Mouse (Mus musculus) spleen, adult 12 weeks (tissue): Measurements from ENCODE around the gene Klhl30.

ENCODE experiments used
- DNase-seq: peaks from one replicate; pipeline ENCODE4 v3.0.0; 2022; ENCODE audit warnings: low spot score

Gene Klhl30

DNA sequence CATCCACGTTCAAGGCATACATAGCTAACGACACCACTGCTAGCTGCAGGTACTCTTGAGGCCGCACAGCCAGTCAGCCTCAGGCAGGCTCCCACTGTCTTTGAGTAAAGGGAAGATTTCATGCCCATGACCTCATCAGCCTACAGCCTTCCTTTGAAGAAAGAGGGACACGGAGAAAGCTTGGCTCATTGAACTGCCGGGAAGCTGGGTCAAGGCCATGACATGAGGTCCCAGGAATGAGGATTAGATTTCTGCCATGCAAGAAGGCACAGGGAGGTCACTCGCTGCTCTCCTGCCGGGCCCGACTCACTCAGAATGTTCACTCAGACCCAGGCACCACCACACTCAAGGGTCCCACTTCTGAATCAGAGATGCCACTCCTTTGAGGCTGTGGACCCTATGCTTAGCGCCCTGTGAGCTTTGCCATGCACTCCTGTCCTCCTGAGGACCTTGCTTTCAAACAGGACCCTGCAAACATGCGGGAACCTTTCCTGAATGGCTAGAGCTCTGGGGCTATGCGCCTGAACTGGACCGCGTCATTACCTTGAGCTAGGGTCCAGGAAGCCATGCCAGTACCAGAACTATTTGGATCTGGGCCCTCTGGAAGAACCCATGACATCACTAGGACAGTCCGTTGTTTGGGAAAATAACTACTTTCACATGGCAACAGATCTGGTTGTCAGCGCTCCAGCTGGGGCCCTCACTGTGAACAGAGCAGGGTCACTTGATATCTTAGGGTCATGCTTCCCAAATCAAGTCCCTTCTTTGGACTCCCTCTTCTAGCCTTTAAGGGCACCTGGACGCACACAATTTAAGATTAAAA lies 14.2 kb downstream of the Klhl30 start:
- DNase-seq: no peak

DNA sequence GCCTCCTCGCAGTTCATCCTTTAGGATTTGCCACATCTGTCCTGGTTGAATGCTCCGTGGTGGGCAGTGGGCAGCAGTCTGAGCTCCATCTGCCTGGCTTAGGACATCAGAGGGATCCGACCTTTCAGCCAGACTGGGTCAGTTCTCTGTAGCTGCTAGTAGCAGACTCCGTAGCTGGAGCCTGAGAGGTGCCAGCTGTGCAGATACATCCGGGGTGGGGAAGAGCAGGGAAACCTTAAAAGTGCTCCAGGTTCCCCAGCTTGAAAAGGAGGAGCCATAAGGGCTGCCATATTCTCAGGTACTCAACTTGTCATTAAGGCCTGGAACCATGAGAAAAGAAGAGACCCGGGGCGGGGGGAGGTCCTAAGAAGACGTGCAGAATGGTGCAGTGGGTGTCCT lies 15.0 kb downstream of the Klhl30 start:
- no peak for DNase-seq

DNA sequence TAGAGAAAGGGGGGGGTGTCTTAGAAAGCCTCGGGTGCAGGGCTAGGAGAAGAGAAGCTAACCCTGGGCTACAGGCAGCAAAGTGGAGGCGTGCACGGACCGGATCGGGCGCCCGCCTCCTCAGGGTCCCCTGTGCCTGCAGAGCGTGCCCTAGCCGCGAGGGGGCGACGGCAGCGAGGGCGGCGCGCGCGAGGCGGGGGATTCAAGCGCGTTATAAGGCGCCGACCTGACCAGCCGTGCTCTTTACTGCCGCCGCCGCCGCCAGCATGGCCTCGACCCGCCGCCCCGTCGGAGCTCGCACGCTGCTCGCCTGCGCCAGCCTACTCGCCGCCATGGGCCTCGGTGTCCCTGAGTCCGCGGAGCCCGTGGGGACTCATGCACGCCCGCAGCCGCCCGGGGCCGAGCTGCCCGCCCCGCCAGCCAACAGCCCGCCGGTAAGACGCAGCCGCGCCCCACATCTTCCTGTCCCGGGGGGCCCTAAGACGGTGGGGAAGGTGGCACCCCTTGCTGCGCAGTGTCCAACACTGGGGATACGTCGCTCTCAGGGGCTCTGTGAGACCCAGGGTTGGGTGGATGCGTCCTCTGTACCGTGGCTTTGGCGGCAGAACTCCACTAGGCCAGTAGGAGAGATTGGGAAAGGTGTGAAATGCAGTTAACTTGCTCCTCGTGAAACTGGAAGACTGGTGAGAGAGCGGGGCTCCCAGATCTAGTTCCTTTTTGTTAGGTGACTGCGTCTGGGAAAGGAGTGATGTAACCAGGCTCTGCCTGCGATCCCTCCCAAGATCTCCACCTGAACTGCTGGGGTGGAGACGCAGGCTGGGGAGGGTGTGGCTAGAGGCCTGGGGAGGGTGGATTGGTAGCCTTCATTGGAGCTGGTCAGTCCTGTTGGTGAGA lies 15.6 kb downstream of the Klhl30 start, which contains the start of gene Erfe:
Gene Erfe (plus strand): TSS at position 216 of the 894 bp plus-strand sequence.
- peak; percentile 78 for DNase-seq

DNA sequence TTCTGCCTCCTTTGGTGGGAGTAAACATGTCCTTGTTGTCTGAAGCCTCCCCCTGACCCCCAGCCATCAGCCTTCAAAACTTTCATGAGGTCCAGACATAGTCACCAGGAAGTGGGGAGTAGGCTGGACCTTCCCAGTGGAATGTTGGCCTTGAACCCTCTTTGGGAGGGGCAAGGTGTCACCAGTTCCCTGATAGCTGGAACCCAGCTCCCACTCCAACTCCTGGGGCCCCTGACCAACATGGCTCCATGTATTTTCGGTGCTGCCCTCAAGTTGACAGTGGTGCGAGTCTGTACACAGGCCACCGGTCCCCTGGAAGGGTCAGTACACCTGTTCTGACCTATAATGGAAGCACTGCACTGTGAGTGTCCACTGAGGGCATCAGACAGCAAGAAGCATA lies 16.5 kb downstream of the Klhl30 start:
- DNase-seq: no peak

DNA sequence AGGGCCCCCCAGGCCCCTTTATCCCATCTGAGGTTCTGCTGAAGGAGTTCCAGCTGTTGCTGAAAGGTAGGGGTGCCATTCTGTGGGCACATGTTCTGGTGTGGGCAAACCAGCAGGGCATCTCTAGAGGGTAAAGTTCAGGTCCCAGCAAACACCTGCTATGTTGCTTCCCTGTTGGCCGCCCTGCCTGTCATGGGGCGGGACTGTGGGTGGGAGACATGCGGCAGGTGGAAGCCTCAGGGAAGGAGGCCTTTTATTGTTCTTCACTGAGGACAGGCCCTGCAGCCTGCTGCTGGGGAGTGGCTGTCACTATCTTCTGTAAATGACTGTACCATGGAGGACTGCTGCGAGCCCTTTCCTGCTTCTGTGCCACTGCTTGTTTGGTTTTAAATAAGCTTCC lies 18.6 kb downstream of the Klhl30 start:
- no peak for DNase-seq

DNA sequence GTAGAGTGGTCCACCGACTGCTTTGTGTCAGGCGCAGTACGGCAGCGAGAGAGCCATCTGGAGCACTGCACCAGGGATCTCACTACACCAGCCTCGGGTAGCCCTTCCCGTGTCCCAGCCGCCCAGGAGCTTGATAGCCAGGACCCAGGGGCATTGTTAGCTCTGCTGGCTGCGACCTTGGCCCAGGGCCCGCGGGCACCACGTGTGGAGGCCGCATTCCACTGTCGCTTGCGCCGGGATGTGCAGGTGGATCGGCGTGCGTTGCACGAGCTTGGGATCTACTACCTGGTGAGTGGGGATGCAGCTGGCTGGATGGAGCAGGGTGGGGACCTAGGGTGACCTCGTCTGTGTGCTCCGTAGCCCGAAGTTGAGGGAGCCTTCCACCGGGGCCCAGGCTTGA lies 19.2 kb downstream of the Klhl30 start:
- DNase-seq: no peak

DNA sequence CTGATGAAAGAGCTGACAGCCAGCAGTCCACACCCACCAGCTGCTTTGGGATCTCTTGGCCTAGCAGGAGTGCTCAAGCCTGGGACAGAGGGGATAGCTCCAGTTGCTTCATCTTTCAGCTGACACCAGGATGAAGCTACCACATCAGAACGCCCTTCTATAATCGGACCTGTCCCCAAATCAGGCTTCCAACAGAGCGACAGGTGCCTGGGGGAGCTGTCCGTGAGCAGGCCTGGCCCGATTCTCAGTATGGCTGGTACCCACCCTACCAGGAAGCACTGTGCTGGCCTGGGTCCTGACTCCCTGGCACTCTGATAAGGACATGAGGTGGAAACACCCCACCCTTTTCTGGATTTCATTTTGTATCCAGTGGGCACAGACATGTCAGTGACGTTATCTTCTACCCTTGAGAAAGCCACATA lies 22.6 kb downstream of the Klhl30 start:
- peak; percentile 43 for DNase-seq

DNA sequence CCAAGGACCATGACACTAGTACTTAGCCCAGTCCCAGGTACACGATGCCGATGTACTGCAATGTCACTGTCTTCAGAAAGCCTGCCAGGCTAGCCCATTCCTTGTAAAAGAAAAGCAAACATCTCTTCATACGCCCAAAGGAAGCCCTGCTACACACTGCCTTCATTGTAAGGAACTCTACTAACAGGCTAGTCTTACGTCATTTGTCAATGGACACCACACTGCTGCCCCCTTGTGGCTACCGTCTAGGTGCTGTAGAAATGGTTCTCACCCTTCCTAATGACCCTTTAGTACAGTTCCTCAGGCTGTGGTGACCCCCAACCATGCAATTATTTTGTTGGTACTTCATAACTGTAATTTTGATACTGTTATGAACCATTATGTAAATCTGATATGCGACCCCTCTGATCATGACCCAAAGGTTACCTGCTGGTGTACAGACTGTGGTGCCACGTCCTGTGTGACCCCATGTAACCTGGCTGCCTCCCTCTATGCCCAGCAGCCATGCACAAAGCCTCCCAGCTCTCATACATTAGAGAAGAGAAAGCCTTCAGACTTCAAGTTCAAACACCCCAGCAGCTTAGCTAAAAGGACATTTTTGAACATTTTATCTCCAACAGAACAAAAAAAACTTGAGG lies 29.8 kb downstream of the Klhl30 start:
- peak; percentile 69 for DNase-seq

DNA sequence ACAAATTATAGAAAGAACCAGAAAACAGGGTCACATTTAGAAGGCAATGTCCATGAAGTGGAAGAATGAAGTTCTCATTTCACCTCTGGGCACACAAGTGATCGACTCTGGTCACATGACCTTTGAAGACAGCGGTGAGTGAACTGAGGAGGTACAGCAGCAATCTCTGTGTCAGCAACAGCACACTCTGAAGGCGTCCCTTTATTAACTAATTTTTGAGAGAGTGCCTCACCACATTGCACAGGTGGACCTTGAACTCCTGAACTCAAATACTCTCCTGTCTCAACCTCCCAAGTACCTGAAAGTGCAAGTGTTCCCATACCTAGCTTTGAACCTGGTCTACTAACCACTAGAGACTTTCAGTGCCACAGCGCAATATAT lies 30.3 kb downstream of the Klhl30 start:
- no peak for DNase-seq

DNA sequence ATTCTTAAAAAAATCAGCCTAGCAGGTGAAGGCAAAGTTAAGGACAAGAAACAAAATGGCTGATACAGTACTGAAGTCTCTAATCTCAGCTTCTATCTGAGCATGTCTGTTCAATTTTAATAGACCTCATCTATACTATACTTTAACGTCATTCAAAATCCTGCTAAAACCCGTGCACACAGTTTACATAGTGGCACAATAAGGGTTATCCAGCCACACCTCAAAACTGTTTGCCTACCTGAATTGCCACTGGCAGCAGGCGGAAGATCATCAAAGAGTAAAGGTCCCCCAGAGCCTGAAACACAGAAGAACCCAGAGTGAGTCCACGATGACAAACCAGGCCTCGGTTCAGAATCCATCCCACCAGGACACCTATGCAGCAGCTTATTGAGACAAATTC lies 39.6 kb downstream of the Klhl30 start:
- no peak for DNase-seq

DNA sequence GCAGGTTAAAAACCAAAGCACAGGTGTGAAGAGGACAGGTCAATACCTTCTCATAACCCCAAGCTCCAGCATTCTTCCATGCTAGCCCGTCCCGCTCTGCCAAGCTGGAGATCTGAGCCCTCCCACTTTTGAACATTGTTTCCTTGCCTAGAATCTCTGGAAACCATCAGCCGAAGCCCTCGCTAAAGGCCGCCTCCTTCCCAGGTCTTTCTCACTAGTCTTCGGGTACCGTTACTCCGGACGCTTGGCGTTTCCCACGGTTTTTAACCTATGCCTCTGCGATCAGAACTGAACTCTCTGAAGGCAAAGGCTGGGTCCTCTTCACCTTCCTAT lies 47.1 kb downstream of the Klhl30 start:
- DNase-seq: no peak

DNA sequence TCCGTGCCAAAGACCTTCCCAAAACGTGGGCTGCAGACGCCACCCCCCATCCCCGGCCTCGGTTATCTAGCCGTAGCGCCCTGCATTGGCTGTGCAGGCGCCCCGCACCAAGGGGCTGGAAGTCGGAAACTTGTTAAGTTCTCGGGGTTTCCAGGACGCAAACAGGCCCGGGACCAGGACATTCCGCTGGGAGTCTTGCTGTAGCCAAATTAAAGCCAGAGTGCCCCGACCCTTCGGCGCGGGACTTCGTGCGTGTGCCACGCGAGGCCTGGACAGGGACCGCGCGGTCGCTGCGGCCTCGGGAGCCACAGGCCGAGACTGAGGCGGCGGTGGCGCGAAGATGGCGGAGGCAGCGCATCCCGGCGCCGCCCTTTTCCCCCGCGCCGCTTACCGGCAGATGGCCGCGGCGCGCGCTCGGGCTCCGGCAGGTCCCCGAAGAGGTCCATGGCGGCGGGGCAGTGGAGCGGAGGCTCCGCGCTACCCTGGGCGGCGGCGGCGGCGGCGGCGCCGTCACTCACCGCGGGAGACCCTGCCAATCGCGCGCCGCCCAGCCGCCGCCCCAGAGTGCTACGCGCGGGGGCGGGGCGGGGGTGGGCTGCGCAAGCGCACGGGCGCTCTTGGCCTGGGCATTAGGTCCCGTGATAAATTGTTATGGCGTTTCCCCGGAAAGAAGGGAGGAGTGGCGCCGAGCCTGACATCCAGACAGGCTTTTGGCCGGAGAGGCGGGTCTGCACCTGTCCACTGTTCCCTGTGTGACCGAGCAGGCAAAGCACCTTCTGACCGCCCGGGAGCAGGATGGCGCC lies 47.6 kb downstream of the Klhl30 start, which contains the start of gene Ilkap:
Gene Ilkap (minus strand): TSS at position 556 of the 803 bp plus-strand sequence.
- peak; percentile 79 for DNase-seq

DNA sequence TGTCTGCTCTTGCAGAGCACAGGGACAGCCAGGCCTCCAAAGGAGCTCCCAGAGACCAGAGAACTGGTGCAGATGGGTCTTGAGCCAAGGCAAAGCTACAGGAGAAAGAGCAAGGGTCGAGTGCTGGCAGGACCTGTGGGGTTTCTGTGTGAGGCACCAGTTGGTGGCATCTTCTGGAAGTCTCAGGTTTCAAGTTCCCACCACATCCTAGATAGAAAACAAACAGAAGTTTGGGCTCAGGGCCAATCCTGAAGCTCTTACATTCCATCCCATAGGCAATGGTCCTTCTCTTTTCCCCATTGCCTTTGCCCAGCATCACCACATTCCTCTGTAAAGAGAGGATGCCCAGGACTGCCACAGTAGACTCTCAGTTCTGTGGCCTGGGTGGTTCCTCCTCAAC lies 54.2 kb downstream of the Klhl30 start:
- no peak for DNase-seq

DNA sequence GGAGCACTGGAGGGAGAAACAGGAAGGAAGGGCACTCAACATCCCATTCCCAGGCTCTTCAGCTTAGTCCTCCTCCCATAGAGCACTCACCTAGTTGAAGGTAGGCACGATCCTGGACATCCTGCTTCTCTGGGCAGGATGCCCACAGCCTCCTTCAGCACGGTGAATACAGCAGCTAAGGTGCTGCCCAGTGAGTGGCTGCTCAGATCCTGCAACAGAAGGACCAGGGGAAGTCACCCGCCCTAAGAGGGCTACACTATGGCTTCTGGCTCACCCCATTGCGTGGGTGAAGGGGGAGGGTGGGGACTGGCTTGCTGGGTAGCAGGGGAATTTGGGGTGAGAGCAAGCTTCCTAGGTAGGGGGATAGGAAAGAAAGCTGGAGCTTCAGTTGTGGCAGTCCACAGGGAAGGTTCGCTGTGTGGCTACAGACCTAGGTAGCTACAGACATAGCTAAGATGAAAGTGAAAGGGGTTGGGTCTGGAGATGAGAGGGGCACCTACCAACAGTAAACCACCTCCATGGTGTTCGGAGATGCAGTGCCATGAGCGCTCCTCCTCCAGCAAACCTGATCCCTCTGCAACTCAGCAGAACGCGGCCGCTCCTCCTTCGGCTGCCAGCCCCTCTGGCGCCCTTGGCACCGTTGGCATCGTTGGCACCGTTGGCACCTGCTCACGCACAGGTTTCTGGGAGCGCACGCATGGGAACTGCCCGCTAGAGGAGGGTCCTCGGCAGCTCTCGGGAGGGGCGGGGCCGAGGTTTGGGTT lies 54.8 kb downstream of the Klhl30 start:
- DNase-seq: no peak

DNA sequence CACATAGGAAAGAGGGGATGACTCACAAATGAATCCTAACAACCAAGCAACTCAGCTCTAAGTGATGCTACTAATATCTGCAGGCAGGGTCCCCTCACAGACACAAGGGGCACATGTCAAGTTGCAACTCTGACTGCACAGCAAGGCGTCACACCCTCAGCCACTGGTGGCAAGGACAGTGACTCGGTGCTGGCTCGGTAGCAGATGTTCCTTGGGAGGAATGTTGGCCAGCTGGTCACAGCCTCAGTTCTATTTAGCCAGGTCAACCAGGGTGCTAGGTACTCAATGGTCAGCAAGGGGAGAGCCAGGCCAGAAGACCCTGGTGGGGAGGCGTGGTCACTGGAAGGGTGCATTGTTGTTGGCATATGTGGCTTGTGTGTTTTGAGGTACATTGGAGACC lies 57.0 kb downstream of the Klhl30 start:
- no peak for DNase-seq

DNA sequence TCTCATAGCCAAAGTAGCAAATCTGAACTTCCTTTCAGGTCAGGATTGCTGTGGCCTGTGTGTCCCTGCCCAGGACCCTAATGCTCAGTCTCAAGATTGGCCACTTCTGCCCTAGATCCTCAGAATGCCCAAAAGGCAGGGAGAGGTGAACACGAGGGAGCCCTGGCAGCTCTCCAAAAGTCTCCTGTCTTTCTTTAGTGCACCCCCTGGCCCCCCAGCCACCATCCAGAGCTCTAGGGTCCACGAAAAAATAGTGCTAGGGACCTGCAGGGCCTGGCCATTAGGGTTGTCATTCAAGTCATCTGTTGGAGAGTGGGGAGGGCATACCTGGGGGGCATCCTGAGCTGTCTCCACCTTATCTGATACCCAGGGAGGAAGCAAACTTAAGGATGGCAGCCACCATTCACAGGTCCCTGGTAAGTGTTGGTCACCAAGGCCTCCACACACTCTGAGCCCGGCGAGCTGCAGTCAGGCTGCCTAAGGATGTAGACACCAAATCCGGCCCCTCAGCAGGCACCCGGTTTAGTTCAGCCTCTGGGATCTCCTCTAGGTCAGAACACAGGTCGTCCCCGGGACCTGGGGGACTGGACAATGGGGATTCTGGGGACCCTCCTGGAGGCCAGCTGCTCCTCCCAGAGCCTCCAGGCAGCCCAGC lies 60.9 kb downstream of the Klhl30 start:
- no peak for DNase-seq
